Mouse (Mus musculus) kidney, adult 2 months (tissue): ENCODE data around the gene Pls1.

Experiments
- CTCF ChIP-seq: fragments of 200-500 bp; conservative IDR thresholded peaks from 2 replicates; pipeline ENCODE4 v1.5.1; 2011; ENCODE audit warnings: low read depth, mild to moderate bottlenecking, control low read depth, low read length, moderate library complexity, mixed read lengths; ENCODE audit not compliant: insufficient read depth, insufficient read length
- POLR2A ChIP-seq: fragments of 200-500 bp; IDR thresholded peaks from one replicate; pipeline ENCODE4 v1.6.1; 2011; ENCODE audit warnings: low read depth, low read length, control low read depth

GRCm38 (mm10) chr9:95704078-95704477 is 141.0 kb downstream of the Pls1 start:
- TF ChIP-seq CTCF (no peak), POLR2A (no peak)
